Mouse (Mus musculus) small intestine, adult 2 months (tissue): ENCODE results near the gene Efnb3.

Experiments
- CTCF ChIP-seq: fragments of 200-500 bp; IDR thresholded peaks from 2 replicates; pipeline ENCODE4 v1.5.1; 2012; ENCODE audit warnings: low read depth, mild to moderate bottlenecking, control low read depth, inconsistent platforms, low read length, moderate library complexity, mixed read lengths; ENCODE audit not compliant: insufficient replicate concordance, insufficient read length; ENCODE audit errors: extremely low read depth
- POLR2A ChIP-seq: fragments of 200-500 bp; IDR thresholded peaks from 2 replicates; pipeline ENCODE4 v1.6.1; 2012; ENCODE audit warnings: low read depth, mild to moderate bottlenecking, control low read depth, inconsistent platforms, low read length, moderate library complexity

GRCm38 (mm10) chr11:69557381-69557958 lies 2.5 kb downstream of the Efnb3 start:
- TF ChIP-seq POLR2A: no peak
- no peak for TF ChIP-seq CTCF
